Comparison of ENCODE assay signal across 9 mouse cellular contexts in genomic region chr3:48846049-48846653, GRCm38 (mm10).
DNase-seq lines count a peak whose midpoint lies in the region; ATAC-seq and TF ChIP-seq lines count a peak whose summit lies in the region.
"Had no signal": no experiment of that assay in that cellular context is flagged by ENCODE, and none has a peak within 500 bp of the region (broad histone marks: within the 10 kb centered on the region; RNA-seq: fewer than 3 reads in every experiment).

No protein-coding gene starts in this region.

- no peak for TF ChIP-seq POLR2A in lung, adult 2 months (IDR thresholded peaks at IDR 0.05; ENCODE audit: borderline replicate concordance, extremely low read depth, low read depth, low read length)

- peak; percentile 82 for ATAC-seq in forebrain, embryonic 13.5 days
- no peak for ATAC-seq in inflammation-experienced regulatory T-cells, adult 6 months

- peak; percentile 46 for DNase-seq in thymus, postnatal 0 days (ENCODE audit: low spot score)
- no peak for DNase-seq in thymus, adult 18-20 months
- peak; percentile 20 for DNase-seq in c-Kit-positive CD71-positive TER-119-negative erythroid progenitor cells, embryonic 14.5 days (ENCODE audit: low read depth)
- DNase-seq in kidney, postnatal 4 days = peak; percentile 77
- peak; percentile 7 for DNase-seq in lung, adult 2 months
- peak; percentile 45 for DNase-seq in right cerebral cortex, postnatal 25 days

- no peak overlapping the region for H3K27ac ChIP-seq in forebrain, embryonic 13.5 days
- H3K27ac ChIP-seq: heart, embryonic 13.5 days had no signal

- no peaks in the 10 kb centered on the region for H3K36me3 ChIP-seq in forebrain, embryonic 13.5 days (ENCODE audit: poor library complexity, severe bottlenecking)
- H3K36me3 ChIP-seq: heart, embryonic 13.5 days had no signal

- H3K9ac ChIP-seq in forebrain, embryonic 13.5 days = no peak overlapping the region
- H3K9ac ChIP-seq: heart, embryonic 13.5 days had no signal

- H3K4me1 ChIP-seq in forebrain, embryonic 13.5 days = no peaks in the 10 kb centered on the region
- no peaks in the 10 kb centered on the region for H3K4me1 ChIP-seq in lung, adult 2 months (ENCODE audit: control insufficient read depth, insufficient read depth, low read length)
- H3K4me1 ChIP-seq: heart, embryonic 13.5 days had no signal

- H3K9me3 ChIP-seq in forebrain, embryonic 13.5 days (replicated peaks) = no peaks in the 10 kb centered on the region
- H3K9me3 ChIP-seq: heart, embryonic 13.5 days had no signal

- no peak overlapping the region for H3K4me3 ChIP-seq in forebrain, embryonic 13.5 days
- H3K4me3 ChIP-seq in lung, adult 2 months (replicated peaks; ENCODE audit: extremely low read depth, low read depth, low read length) = no peak overlapping the region
- H3K4me3 ChIP-seq: heart, embryonic 13.5 days had no signal

- 0 out of 2 replicates have a peak, but pooled peaks have one; percentile 6 for TF ChIP-seq CTCF in lung, adult 2 months (IDR thresholded peaks at IDR 0.05; ENCODE audit: insufficient read depth, low read length)

- no peaks in the 10 kb centered on the region for H3K27me3 ChIP-seq in forebrain, embryonic 13.5 days
- H3K27me3 ChIP-seq: heart, embryonic 13.5 days had no signal

- 30% methylated on average over 6 of the region's 6 CpGs for WGBS in forebrain, embryonic 13.5 days
- WGBS in lung, adult 2 months = 43% methylated on average over 6 of the region's 6 CpGs

- H3K4me2 ChIP-seq in forebrain, embryonic 13.5 days = no peak overlapping the region
- H3K4me2 ChIP-seq: heart, embryonic 13.5 days had no signal

Comparison
In these comparisons a context has a peak if more than half of its experiments do, and no peak if none do; other contexts are left out.
1. DNase-seq: peak in thymus, postnatal 0 days (single experiment), c-Kit-positive CD71-positive TER-119-negative erythroid progenitor cells, embryonic 14.5 days (single experiment), kidney, postnatal 4 days (2 of 2), lung, adult 2 months (single experiment) and right cerebral cortex, postnatal 25 days (single experiment); none in thymus, adult 18-20 months (0 of 2).